Mouse (Mus musculus): Measurements from ENCODE around the gene Gm11541. TPM values are rescaled to one million over a fixed set of nuclear protein-coding genes. Genes with fewer than 3 reads are reported as not detected.

Gene Gm11541
- polyA plus RNA-seq, 1 experiment from 2014 or later = 0.50 TPM

- Histone ChIP-seq H3K36me3 (ENCODE audit: control insufficient read depth, insufficient read depth, low read length) (no peaks in the 10 kb centered on the region), H3K27me3 (replicated peaks; ENCODE audit: control insufficient read depth, insufficient read depth, low read length) (no peaks in the 10 kb centered on the region)
These were observed 23.0 kb upstream of the Gm11541 start for GRCm38 (mm10) chr11:94727306-94727705.

GRCm38 (mm10) chr11:94719216-94719615 is 14.9 kb upstream of the Gm11541 start:
- no peak for ATAC-seq
- H3K36me3 ChIP-seq (ENCODE audit: control insufficient read depth, insufficient read depth, low read length) = no peaks in the 10 kb centered on the region
- no peak overlapping the region for H3K4me2 ChIP-seq (ENCODE audit: low read depth, low read length)
- no peak overlapping the region for H3K9ac ChIP-seq (ENCODE audit: low read depth, low read length)
- H3K27ac ChIP-seq (ENCODE audit: low read length) = no peak overlapping the region
- H3K9me3 ChIP-seq (ENCODE audit: control insufficient read depth, low read length) = no peaks in the 10 kb centered on the region
- no peaks in the 10 kb centered on the region for H3K27me3 ChIP-seq (replicated peaks; ENCODE audit: control insufficient read depth, insufficient read depth, low read length)
- H3K4me3 ChIP-seq (ENCODE audit: low read length) = no peak overlapping the region
- H3K4me1 ChIP-seq (ENCODE audit: control insufficient read depth, insufficient read depth, low read length) = peaks cover 11% of the 10 kb centered on the region
- 78% methylated on average over 2 of the region's 2 CpGs for WGBS

More at GRCm38 (mm10) chr11:94727306-94727705, 23.0 kb upstream of the Gm11541 start:
- Histone ChIP-seq H3K9me3 (ENCODE audit: control insufficient read depth, low read length) (no peaks in the 10 kb centered on the region), H3K4me1 (ENCODE audit: control insufficient read depth, insufficient read depth, low read length) (no peaks in the 10 kb centered on the region), H3K4me2 (ENCODE audit: low read depth, low read length) (no peak overlapping the region), H3K27ac (ENCODE audit: low read length) (no peak overlapping the region), H3K4me3 (ENCODE audit: low read length) (no peak overlapping the region), H3K9ac (ENCODE audit: low read depth, low read length) (no peak overlapping the region)
- WGBS = 87% methylated on average over 3 of the region's 3 CpGs
- no peak for ATAC-seq

GRCm38 (mm10) chr11:94718113-94718909 is 14.0 kb upstream of the Gm11541 start:
- H3K9me3 ChIP-seq (ENCODE audit: control insufficient read depth, low read length) = no peaks in the 10 kb centered on the region
- no peak for ATAC-seq
- H3K4me2 ChIP-seq (ENCODE audit: low read depth, low read length) = no peak overlapping the region
- H3K27me3 ChIP-seq (replicated peaks; ENCODE audit: control insufficient read depth, insufficient read depth, low read length) = no peaks in the 10 kb centered on the region
- H3K36me3 ChIP-seq (ENCODE audit: control insufficient read depth, insufficient read depth, low read length) = no peaks in the 10 kb centered on the region
- peaks cover 11% of the 10 kb centered on the region for H3K4me1 ChIP-seq (ENCODE audit: control insufficient read depth, insufficient read depth, low read length)
- 91% methylated on average over 7 of the region's 7 CpGs for WGBS
- no peak overlapping the region for H3K4me3 ChIP-seq (ENCODE audit: low read length)
- no peak overlapping the region for H3K27ac ChIP-seq (ENCODE audit: low read length)
- H3K9ac ChIP-seq (ENCODE audit: low read depth, low read length) = no peak overlapping the region

- H3K27ac ChIP-seq (ENCODE audit: low read length) = no peak overlapping the region
- no peaks in the 10 kb centered on the region for H3K9me3 ChIP-seq (ENCODE audit: control insufficient read depth, low read length)
- 38% methylated on average over 11 of the region's 11 CpGs for WGBS
- H3K36me3 ChIP-seq (ENCODE audit: control insufficient read depth, insufficient read depth, low read length) = no peaks in the 10 kb centered on the region
- ATAC-seq = peak; percentile 22; the same call in 1 of the 2 replicates
- peaks cover 11% of the 10 kb centered on the region for H3K4me1 ChIP-seq (ENCODE audit: control insufficient read depth, insufficient read depth, low read length)
- no peak overlapping the region for H3K4me3 ChIP-seq (ENCODE audit: low read length)
- H3K27me3 ChIP-seq (replicated peaks; ENCODE audit: control insufficient read depth, insufficient read depth, low read length) = no peaks in the 10 kb centered on the region
- H3K9ac ChIP-seq (ENCODE audit: low read depth, low read length) = no peak overlapping the region
- H3K4me2 ChIP-seq (ENCODE audit: low read depth, low read length) = peak overlapping the region; percentile 26
These were observed 12.9 kb upstream of the Gm11541 start for GRCm38 (mm10) chr11:94717239-94717638.

GRCm38 (mm10) chr11:94716754-94717153 is 12.5 kb upstream of the Gm11541 start:
- no peak overlapping the region for H3K27ac ChIP-seq (ENCODE audit: low read length)
- no peaks in the 10 kb centered on the region for H3K36me3 ChIP-seq (ENCODE audit: control insufficient read depth, insufficient read depth, low read length)
- peaks cover 11% of the 10 kb centered on the region for H3K4me1 ChIP-seq (ENCODE audit: control insufficient read depth, insufficient read depth, low read length)
- 5% methylated on average over 9 of the region's 9 CpGs for WGBS
- ATAC-seq = peak; percentile 86
- H3K9ac ChIP-seq (ENCODE audit: low read depth, low read length) = no peak overlapping the region
- no peak overlapping the region; the same call in 1 of the 2 replicates for H3K4me3 ChIP-seq (ENCODE audit: low read length)
- no peaks in the 10 kb centered on the region for H3K27me3 ChIP-seq (replicated peaks; ENCODE audit: control insufficient read depth, insufficient read depth, low read length)
- H3K9me3 ChIP-seq (ENCODE audit: control insufficient read depth, low read length) = no peaks in the 10 kb centered on the region
- peak overlapping the region; percentile 26 for H3K4me2 ChIP-seq (ENCODE audit: low read depth, low read length)

- no peak for ATAC-seq
- Histone ChIP-seq H3K27ac (ENCODE audit: low read length) (no peak overlapping the region), H3K9ac (ENCODE audit: low read depth, low read length) (no peak overlapping the region), H3K27me3 (replicated peaks; ENCODE audit: control insufficient read depth, insufficient read depth, low read length) (no peaks in the 10 kb centered on the region), H3K36me3 (ENCODE audit: control insufficient read depth, insufficient read depth, low read length) (no peaks in the 10 kb centered on the region), H3K9me3 (ENCODE audit: control insufficient read depth, low read length) (no peaks in the 10 kb centered on the region), H3K4me3 (ENCODE audit: low read length) (no peak overlapping the region), H3K4me2 (ENCODE audit: low read depth, low read length) (no peak overlapping the region), H3K4me1 (ENCODE audit: control insufficient read depth, insufficient read depth, low read length) (peaks cover 11% of the 10 kb centered on the region)
- 82% methylated on average over 5 of the region's 5 CpGs for WGBS
These were observed 11.3 kb upstream of the Gm11541 start for GRCm38 (mm10) chr11:94715622-94716021.

GRCm38 (mm10) chr11:94713246-94713860 is 9.1 kb upstream of the Gm11541 start:
- no peak overlapping the region for H3K9ac ChIP-seq (ENCODE audit: low read depth, low read length)
- no peaks in the 10 kb centered on the region for H3K27me3 ChIP-seq (replicated peaks; ENCODE audit: control insufficient read depth, insufficient read depth, low read length)
- ATAC-seq = no peak
- H3K9me3 ChIP-seq (ENCODE audit: control insufficient read depth, low read length) = no peaks in the 10 kb centered on the region
- peaks cover 11% of the 10 kb centered on the region for H3K4me1 ChIP-seq (ENCODE audit: control insufficient read depth, insufficient read depth, low read length)
- H3K4me3 ChIP-seq (ENCODE audit: low read length) = no peak overlapping the region
- H3K4me2 ChIP-seq (ENCODE audit: low read depth, low read length) = no peak overlapping the region
- H3K27ac ChIP-seq (ENCODE audit: low read length) = no peak overlapping the region
- 29% methylated on average over 11 of the region's 11 CpGs for WGBS
- no peaks in the 10 kb centered on the region for H3K36me3 ChIP-seq (ENCODE audit: control insufficient read depth, insufficient read depth, low read length)

GRCm38 (mm10) chr11:94704020-94704419 is 279 bp downstream of the Gm11541 start:
- Histone ChIP-seq H3K4me3 (ENCODE audit: low read length) (no peak overlapping the region), H3K4me2 (ENCODE audit: low read depth, low read length) (no peak overlapping the region), H3K36me3 (ENCODE audit: control insufficient read depth, insufficient read depth, low read length) (no peaks in the 10 kb centered on the region), H3K4me1 (ENCODE audit: control insufficient read depth, insufficient read depth, low read length) (peaks cover 12% of the 10 kb centered on the region; the same call in 1 of the 2 replicates), H3K27me3 (replicated peaks; ENCODE audit: control insufficient read depth, insufficient read depth, low read length) (no peaks in the 10 kb centered on the region), H3K9ac (ENCODE audit: low read depth, low read length) (no peak overlapping the region), H3K27ac (ENCODE audit: low read length) (no peak overlapping the region), H3K9me3 (ENCODE audit: control insufficient read depth, low read length) (no peaks in the 10 kb centered on the region)
- 44% methylated on average over 7 of the region's 7 CpGs for WGBS
- no peak for ATAC-seq

GRCm38 (mm10) chr11:94702216-94702610 is 2.1 kb downstream of the Gm11541 start:
- Histone ChIP-seq H3K4me3 (ENCODE audit: low read length) (no peak overlapping the region), H3K4me2 (ENCODE audit: low read depth, low read length) (peak overlapping the region; percentile 42; the same call in 1 of the 2 replicates), H3K27ac (ENCODE audit: low read length) (0 out of 2 replicates have a peak overlapping the region, but pooled peaks have one; percentile 24), H3K4me1 (ENCODE audit: control insufficient read depth, insufficient read depth, low read length) (peaks cover 12% of the 10 kb centered on the region; the same call in 1 of the 2 replicates), H3K27me3 (replicated peaks; ENCODE audit: control insufficient read depth, insufficient read depth, low read length) (no peaks in the 10 kb centered on the region), H3K9me3 (ENCODE audit: control insufficient read depth, low read length) (no peaks in the 10 kb centered on the region), H3K36me3 (ENCODE audit: control insufficient read depth, insufficient read depth, low read length) (no peaks in the 10 kb centered on the region), H3K9ac (ENCODE audit: low read depth, low read length) (no peak overlapping the region)
- WGBS = 26% methylated on average over 3 of the region's 3 CpGs
- ATAC-seq = no peak

Data from intestine, embryonic 16.5 days (tissue).